12 mouse cellular contexts compared by ENCODE assay signal in genomic region chr10:96627332-96627731, GRCm38 (mm10).
"Had no signal": no experiment of that assay in that cellular context is flagged by ENCODE, and none has a peak within 500 bp of the region (broad histone marks: within the 10 kb centered on the region; RNA-seq: fewer than 3 reads in every experiment).

No protein-coding gene starts in this region.

- H3K9me3 ChIP-seq: limb, embryonic 15.5 days; liver, embryonic 12.5 days; midbrain, embryonic 10.5 days; midbrain, embryonic 15.5 days; stomach, embryonic 15.5 days had no signal

- H3K9ac ChIP-seq: limb, embryonic 15.5 days; liver, embryonic 12.5 days; lung, embryonic 14.5 days; midbrain, embryonic 15.5 days; stomach, embryonic 15.5 days had no signal

- H3K4me3 ChIP-seq: left cerebral cortex, adult 2 months; limb, embryonic 15.5 days; liver, embryonic 12.5 days; midbrain, embryonic 10.5 days; midbrain, embryonic 15.5 days; stomach, embryonic 15.5 days had no signal

- H3K4me2 ChIP-seq: limb, embryonic 15.5 days; liver, embryonic 12.5 days; lung, embryonic 14.5 days; midbrain, embryonic 15.5 days; stomach, embryonic 15.5 days had no signal

- H3K27ac ChIP-seq: left cerebral cortex, adult 2 months; limb, embryonic 15.5 days; liver, embryonic 12.5 days; midbrain, embryonic 10.5 days; midbrain, embryonic 15.5 days had no signal

- H3K27me3 ChIP-seq: limb, embryonic 15.5 days; liver, embryonic 12.5 days; midbrain, embryonic 15.5 days; stomach, embryonic 15.5 days had no signal

- DNase-seq: kidney, postnatal 25 days; lung, embryonic 14.5 days; lung, postnatal 10 days; lung, postnatal 4 days; spleen, adult 18-20 months; thymus, postnatal 4 days had no signal

- H3K36me3 ChIP-seq: midbrain, embryonic 15.5 days had no signal

- ATAC-seq: liver, embryonic 12.5 days; midbrain, embryonic 15.5 days had no signal
